Mouse (Mus musculus) forebrain, postnatal 0 days (tissue): ENCODE measurements around the gene Best1. TPM values are rescaled to one million over a fixed set of nuclear protein-coding genes. Genes with fewer than 3 reads are reported as not detected.

Experiments used
- ATAC-seq: fragments of 200-750 bp; cut with Nextera tagmentation; 2 replicates; pipeline ENCODE4 v1.8.0; 2017; ENCODE audit warnings: mild to moderate bottlenecking, moderate library complexity
- DNase-seq: peaks from one replicate; pipeline ENCODE4 v3.0.0-alpha.2; 2015
- H3K27ac ChIP-seq: fragments of 300-500 bp; sonication (generic); 2 replicates; pipeline ENCODE4 v1.5.1; 2014; ENCODE audit warnings: low read depth, mild to moderate bottlenecking, antibody characterized with exemption, low read length, moderate library complexity, mixed read lengths
- H3K27me3 ChIP-seq: fragments of 300-500 bp; sonication (generic); 2 replicates; pipeline ENCODE4 v1.6.1; 2014; ENCODE audit warnings: mild to moderate bottlenecking, low read length, mixed read lengths; ENCODE audit not compliant: insufficient read depth
- H3K36me3 ChIP-seq: fragments of 300-500 bp; sonication (generic); 2 replicates; pipeline ENCODE4 v1.6.1; 2014; ENCODE audit warnings: mild to moderate bottlenecking, moderate library complexity; ENCODE audit not compliant: insufficient read depth
- H3K4me1 ChIP-seq: fragments of 300-500 bp; sonication (generic); 2 replicates; pipeline ENCODE4 v1.6.1; 2014; ENCODE audit warnings: antibody characterized with exemption; ENCODE audit not compliant: insufficient read depth
- H3K4me2 ChIP-seq: fragments of 300-500 bp; sonication (generic); 2 replicates; pipeline ENCODE4 v1.6.1; 2014; ENCODE audit warnings: low read depth, mild to moderate bottlenecking, moderate library complexity
- H3K4me3 ChIP-seq: fragments of 300-500 bp; sonication (generic); 2 replicates; pipeline ENCODE4 v1.5.1; 2014; ENCODE audit warnings: low read depth, low read length, mixed read lengths
- H3K9ac ChIP-seq: fragments of 300-500 bp; sonication (generic); 2 replicates; pipeline ENCODE4 v1.6.1; 2014; ENCODE audit warnings: mild to moderate bottlenecking
- H3K9me3 ChIP-seq: fragments of 300-500 bp; sonication (generic); 2 replicates; pipeline ENCODE4 v1.6.1; 2016; ENCODE audit warnings: low read length
- CTCF ChIP-seq: sonication (generic); IDR thresholded peaks from 2 replicates; pipeline ENCODE4 v1.5.1; 2016; ENCODE audit warnings: antibody characterized with exemption, control low read depth, low read depth
- WGBS: fragments of 180-500 bp; shearing (Covaris S2); extraction: QIAGEN DNeasy Blood & Tissue Kit; methylation state at CpG from one replicate; pipeline ENCODE4 v1.1.7; 2014; 5-methylcytosine and 5-hydroxymethylcytosine counted together
- polyA plus RNA-seq: library from polyadenylated mRNA; unstranded; fragments of >200 nt; fragmentation: Nextera tagmentation; extraction: Ambion mirVana; gene quantifications from 2 replicates; pipeline ENCODE4 v1.2.1, GENCODE M21; 2015
- total RNA-seq: library from RNA; depleted of rRNA; stranded (reverse); fragments of >200 nt; gene quantifications from 2 replicates; pipeline ENCODE4 v1.2.3, GENCODE M21; 2014

Best1 gene
- total and polyA plus RNA-seq, 2 experiments from 2014 or later: 1.6 to 3.6 TPM

DNA sequence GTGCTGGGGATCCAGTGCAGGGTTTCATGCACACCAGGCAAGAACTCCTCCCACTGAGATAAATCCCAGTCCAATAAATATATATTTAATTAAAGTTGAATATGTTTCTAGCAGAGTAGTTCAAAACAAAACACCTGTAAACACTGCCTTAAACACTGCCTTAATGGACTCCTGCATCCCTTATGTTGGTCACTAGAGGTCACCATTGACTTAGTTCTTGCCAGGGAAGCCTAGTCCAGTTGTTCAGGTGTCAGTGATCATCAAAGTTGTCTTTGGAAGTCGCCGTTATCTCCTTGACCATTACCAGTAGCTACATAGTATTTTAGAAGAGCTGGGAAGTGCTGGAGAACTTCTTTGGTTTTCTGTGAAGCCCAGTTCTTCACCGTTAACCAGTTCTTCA is 1.1 kb downstream of the Best1 start:
- WGBS: 24% methylated on average over 3 of the region's 3 CpGs
- no peak for DNase-seq
- H3K27me3 ChIP-seq: no peaks in the 10 kb centered on the region

GRCm38 (mm10) chr19:9998736-9999486 is 2.5 kb downstream of the Best1 start:
- no peaks in the 10 kb centered on the region for H3K27me3 ChIP-seq
- H3K27ac ChIP-seq: no peak overlapping the region
- no peak for TF ChIP-seq CTCF

More for the DNA sequence above, 1.1 kb downstream of the Best1 start:
- Histone ChIP-seq H3K4me3 (no peak overlapping the region), H3K9ac (no peak overlapping the region), H3K4me2 (no peak overlapping the region), H3K27ac (no peak overlapping the region), H3K4me1 (no peaks in the 10 kb centered on the region), H3K9me3 (no peaks in the 10 kb centered on the region), H3K36me3 (no peaks in the 10 kb centered on the region)
- no peak; the same call in 1 of the 2 replicates for ATAC-seq
- TF ChIP-seq CTCF: peak; percentile 75

DNA sequence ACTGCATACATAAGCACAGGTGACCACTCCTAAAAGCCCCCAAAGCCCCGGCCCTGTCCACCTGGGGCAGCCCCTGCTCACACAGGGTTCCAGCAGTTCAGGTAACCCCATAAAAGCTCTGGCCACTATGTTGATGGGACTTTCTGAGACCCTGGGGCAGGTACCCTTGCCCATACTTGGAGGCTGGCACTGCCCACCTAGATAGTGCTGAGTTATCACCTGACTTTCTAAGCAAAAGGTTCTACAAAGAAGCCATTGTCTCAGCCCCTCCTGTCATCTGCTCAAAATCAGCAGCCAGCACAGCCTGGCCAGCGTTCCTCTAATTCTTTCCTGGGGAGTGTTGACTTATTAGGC is 3.4 kb downstream of the Best1 start:
- 79% methylated on average over 2 of the region's 2 CpGs for WGBS
- Histone ChIP-seq H3K9ac (no peak overlapping the region), H3K4me3 (no peak overlapping the region), H3K4me1 (no peaks in the 10 kb centered on the region), H3K4me2 (no peak overlapping the region), H3K36me3 (no peaks in the 10 kb centered on the region), H3K27me3 (no peaks in the 10 kb centered on the region), H3K27ac (no peak overlapping the region), H3K9me3 (no peaks in the 10 kb centered on the region)
- DNase-seq (no peak), ATAC-seq (no peak)
- no peak for TF ChIP-seq CTCF

More at GRCm38 (mm10) chr19:9998736-9999486, 2.5 kb downstream of the Best1 start:
- 0 out of 2 replicates have a peak, but pooled peaks have one; percentile 25 for ATAC-seq
- Histone ChIP-seq H3K36me3 (no peaks in the 10 kb centered on the region), H3K4me2 (no peak overlapping the region), H3K9ac (no peak overlapping the region), H3K4me1 (no peaks in the 10 kb centered on the region), H3K9me3 (no peaks in the 10 kb centered on the region), H3K4me3 (no peak overlapping the region)
- no peak for DNase-seq
- WGBS: 54% methylated on average over 13 of the region's 13 CpGs

GRCm38 (mm10) chr19:9997204-9998062 is 4.0 kb downstream of the Best1 start:
- Histone ChIP-seq H3K36me3 (no peaks in the 10 kb centered on the region), H3K9me3 (no peaks in the 10 kb centered on the region), H3K27ac (no peak overlapping the region), H3K4me1 (no peaks in the 10 kb centered on the region), H3K4me3 (no peak overlapping the region), H3K27me3 (no peaks in the 10 kb centered on the region), H3K4me2 (no peak overlapping the region), H3K9ac (no peak overlapping the region)
- 79% methylated on average over 12 of the region's 12 CpGs for WGBS
- no peak for TF ChIP-seq CTCF
- no peak for DNase-seq
- no peak for ATAC-seq

DNA sequence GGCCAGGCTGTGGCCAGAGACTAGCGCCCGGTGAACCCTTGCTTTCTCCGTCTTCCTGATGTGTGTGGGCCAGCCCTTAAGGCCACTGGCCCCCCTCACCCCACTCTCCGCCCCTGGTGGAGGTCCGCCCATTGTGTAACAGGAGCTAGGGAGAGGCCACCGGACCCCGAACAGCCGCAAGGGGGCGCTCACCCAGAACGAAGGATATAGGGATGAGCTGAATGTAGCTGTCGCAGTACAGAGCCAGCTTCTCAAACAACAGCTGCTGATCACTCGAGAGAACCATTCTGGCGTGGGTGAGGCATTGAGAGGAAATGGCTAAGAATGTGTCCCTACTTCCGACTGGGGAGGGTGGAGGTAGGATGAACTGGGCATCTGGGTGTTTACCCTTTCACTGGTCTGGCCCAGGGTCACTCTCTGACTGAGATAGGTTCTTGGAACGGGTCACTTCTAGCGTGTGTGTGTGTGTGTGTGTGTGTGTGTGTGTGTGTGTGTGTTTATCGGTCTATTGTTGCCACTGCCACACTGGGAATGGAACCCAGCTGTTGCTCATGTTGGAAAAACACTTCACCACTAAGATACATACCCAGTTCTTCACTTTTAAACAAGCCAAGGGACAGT is 8.3 kb downstream of the Best1 start:
- peak overlapping the region; percentile 37 for H3K9ac ChIP-seq
- DNase-seq: peak; percentile 83
- 6% methylated on average over 17 of the region's 17 CpGs for whole genome bisulfite sequencing
- no peaks in the 10 kb centered on the region for H3K36me3 ChIP-seq
- no peaks in the 10 kb centered on the region for H3K9me3 ChIP-seq
- H3K27ac ChIP-seq: no peak overlapping the region
- H3K4me2 ChIP-seq: peak overlapping the region; percentile 45
- no peaks in the 10 kb centered on the region for H3K27me3 ChIP-seq
- ATAC-seq: peak; percentile 94
- peak; percentile 86 for TF ChIP-seq CTCF
- no peaks in the 10 kb centered on the region for H3K4me1 ChIP-seq
- peak overlapping the region; percentile 24 for H3K4me3 ChIP-seq

- Histone ChIP-seq H3K4me3 (peak overlapping the region; percentile 24), H3K4me2 (peak overlapping the region; percentile 45), H3K27ac (no peak overlapping the region), H3K4me1 (no peaks in the 10 kb centered on the region), H3K9me3 (no peaks in the 10 kb centered on the region), H3K27me3 (no peaks in the 10 kb centered on the region), H3K9ac (peak overlapping the region; percentile 37), H3K36me3 (no peaks in the 10 kb centered on the region)
- ATAC-seq: peak; percentile 64
- DNase-seq: no peak
- WGBS: 50% methylated on average over 26 of the region's 26 CpGs
- TF ChIP-seq CTCF: no peak
Observed at GRCm38 (mm10) chr19:9992011-9992958, 9.1 kb downstream of the Best1 start.
